Mouse (Mus musculus) neural tube, embryonic 10.5 days (tissue): ENCODE measurements at regions not wholly inside any gene's neighbourhood (a gene's known extent, or its start where the extent isn't known, plus 50 kb on each side); places are given as distances from the start of the nearest gene placed in this dataset.
A peak's percentile ranks its signal among the peaks of the same experiment; 100 is the strongest.

Experiments
- DNase-seq: peaks from one replicate; pipeline ENCODE4 v3.0.0-alpha.2; 2017; ENCODE audit warnings: low spot score; ENCODE audit errors: extremely low spot score

DNA sequence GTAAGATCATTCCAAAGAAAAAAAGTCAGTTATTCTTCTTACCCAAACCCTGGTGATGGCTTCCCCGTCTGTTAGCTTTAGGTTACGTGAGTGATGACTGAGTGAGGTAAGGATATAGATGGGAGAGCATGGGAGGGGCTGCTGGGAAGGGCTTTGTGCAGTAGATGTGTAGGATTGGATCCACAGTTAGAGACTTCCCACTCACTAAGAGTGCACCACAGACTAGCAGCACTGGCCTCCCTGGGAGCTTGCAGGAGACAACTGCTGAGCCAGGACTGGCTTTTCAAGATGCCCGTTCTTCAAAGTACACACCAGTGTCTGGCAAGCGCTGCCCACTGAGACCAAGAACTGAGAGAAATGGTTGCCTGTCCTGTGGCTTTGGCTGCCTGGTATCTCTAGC lies 62.0 kb upstream of the Ifne start:
- DNase-seq: no peak

DNA sequence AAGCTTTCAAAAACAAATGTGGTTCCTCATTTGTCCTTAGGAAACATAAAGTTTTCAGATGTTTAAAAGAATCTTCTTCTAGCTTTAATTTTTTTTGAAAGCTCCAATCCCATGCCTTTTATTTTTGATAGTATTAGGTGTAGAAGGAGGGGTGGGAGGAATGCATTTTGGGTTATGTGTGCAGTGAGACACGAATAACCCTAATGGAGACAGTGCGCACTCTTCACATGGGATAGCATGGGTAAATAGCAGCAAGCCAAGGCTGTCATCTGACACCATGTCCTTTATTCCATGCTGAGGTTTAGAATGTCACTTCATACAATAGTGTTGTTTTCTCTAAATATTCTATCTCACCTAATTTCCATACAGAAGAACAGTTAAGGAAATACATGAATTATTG lies 60.7 kb upstream of the Ifne start:
- DNase-seq: no peak

GRCm38 (mm10) chr4:88939397-88939796 lies 59.4 kb upstream of the Ifne start:
- DNase-seq: no peak

DNA sequence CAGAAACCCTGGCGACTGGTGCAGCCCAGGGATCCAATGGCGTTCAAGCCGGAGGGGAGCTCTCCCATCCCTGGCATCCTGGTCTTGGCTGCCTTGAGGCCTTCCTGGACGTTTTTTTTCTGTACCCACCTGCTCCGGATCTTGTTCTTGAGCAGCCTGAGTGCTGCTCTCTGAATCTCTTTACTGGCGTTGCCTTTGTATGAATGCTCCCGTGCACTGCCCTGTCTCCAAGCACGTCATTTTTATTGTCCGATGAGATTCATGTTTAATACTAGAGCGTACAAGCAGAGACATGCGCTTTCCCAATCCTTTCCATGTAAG lies 58.7 kb upstream of the Ifne start:
- no peak for DNase-seq

DNA sequence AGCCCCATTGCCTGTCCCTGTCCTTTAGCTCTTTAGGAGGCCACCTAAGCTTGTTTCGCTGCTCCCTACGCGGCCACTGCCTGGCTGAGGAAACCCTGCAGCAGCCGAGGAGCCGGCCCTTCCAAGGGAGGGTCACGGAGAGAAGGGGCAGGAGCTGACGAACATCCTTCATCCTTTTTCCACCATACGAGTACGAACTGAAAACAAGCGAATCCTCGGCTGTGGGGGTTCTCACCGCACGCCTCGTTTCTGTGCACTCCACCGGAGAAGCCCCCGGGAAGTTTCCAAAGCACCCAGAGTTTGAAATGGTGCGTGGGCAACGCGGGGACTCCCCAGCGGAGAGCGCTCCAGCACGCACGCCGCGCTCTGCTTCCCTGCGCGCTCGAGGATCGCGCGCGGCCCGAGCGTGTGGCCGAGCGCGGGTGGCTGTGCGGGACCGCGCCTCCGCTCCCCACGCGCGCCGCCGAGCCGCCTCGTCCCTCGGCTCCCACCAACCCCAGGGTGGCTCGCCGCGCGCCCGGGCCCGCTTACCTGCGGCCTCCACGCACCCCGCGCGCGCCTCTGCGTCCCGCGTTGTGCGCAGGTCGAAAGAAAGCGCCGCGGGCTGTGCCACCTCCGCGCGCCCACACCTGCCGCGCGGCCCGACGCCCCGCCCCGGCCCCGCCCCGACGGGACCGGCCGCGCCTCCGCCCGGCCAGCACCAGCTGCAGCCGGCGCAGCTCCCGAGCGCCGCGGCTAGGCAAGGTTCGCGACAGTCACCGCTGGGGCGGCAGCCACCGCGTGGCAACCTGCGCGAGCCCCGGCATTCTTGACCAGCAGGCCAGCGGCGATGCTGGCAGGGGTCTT lies 58.1 kb upstream of the Ifne start:
- DNase-seq: peak; percentile 69

DNA sequence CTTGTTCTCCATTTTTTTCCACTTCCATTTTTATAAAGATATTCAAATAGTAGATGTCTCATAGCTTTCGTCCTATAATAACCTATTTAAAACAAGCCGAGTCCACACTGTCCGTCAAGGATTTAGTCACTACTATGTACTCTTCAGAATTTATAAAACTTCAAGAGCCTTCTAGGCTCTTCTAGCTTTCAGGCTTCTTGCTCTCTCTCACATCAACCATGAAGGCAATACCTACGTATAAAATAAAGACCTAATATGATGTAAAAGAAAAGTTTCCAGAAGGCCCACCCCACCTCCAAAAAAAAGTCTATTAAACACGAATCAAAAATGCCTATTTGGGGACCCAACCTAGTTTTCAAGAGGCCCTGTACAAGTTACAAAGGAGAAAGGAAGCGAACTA lies 57.0 kb upstream of the Ifne start:
- no peak for DNase-seq

- no peak for DNase-seq
Measured at GRCm38 (mm10) chr4:88935901-88936300, 55.9 kb upstream of the Ifne start.

DNA sequence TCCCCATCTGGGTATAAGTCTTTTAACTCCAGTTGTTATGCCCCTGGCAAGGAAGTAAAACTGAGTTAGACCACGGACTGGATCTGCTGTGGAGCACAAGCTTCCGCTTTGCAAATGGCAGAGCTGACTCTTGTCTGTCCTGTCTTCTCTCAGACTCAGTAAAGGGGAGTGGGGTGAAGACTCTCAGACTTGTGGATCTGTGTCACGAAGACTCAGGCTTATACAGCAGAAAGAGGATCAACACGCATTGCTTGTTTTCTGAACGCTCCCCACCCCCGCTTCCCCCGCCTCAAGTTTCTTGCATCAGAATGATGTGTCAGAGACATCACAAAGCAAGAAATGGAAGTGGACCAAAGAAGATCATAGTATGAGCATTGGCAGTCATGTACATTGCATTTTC lies 55.3 kb upstream of the Ifne start:
- DNase-seq: no peak

- no peak for DNase-seq
Measured at GRCm38 (mm10) chr4:88934266-88935025, 54.4 kb upstream of the Ifne start.

DNA sequence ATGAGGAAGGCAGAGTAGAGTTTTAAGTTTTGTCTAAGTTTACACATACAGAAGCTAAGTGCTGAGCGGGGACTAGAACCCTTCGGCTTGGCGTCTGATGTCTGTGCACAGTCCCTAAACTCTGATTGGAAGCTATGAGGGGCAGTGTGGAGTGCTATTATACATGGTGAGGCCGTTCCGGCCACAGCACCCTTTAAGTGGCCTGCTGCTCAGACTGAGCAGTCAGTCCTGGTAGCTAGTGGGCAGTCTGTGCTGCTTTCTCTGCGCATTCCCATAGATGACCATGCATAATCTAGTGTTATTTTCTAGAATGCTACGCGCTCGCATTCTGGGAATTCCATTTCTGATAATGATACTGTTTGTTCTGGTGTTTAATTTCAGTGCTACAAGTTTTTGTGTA lies 51.2 kb upstream of the Ifne start:
- no peak for DNase-seq
